Mouse (Mus musculus) liver, postnatal 0 days (tissue): ENCODE results near the gene Ccdc158. TPM values are rescaled to one million over a fixed set of nuclear protein-coding genes. Genes with fewer than 3 reads are reported as not detected.

Experiments
- ATAC-seq: fragments of 200-750 bp; cut with Nextera tagmentation; 2 replicates; pipeline ENCODE4 v1.8.0; 2017; ENCODE audit warnings: mild to moderate bottlenecking, moderate library complexity
- DNase-seq: peaks from one replicate; pipeline ENCODE4 v3.0.0-alpha.2; 2016
- H3K27ac ChIP-seq: fragments of 300-500 bp; sonication (generic); 2 replicates; pipeline ENCODE4 v1.5.1; 2014; ENCODE audit warnings: antibody characterized with exemption, moderate library complexity, mild to moderate bottlenecking, low read depth
- H3K27me3 ChIP-seq: fragments of 300-500 bp; sonication (generic); 2 replicates; pipeline ENCODE4 v1.6.1; 2014; ENCODE audit warnings: low read length, control low read depth, mixed read lengths; ENCODE audit not compliant: insufficient read depth
- H3K36me3 ChIP-seq: fragments of 300-500 bp; sonication (generic); replicated peaks from 2 replicates; pipeline ENCODE4 v1.6.1; 2014; ENCODE audit warnings: mild to moderate bottlenecking, control low read depth, low read length, moderate library complexity, mixed read lengths; ENCODE audit not compliant: insufficient read depth
- H3K4me1 ChIP-seq: fragments of 300-500 bp; sonication (generic); 2 replicates; pipeline ENCODE4 v1.6.1; 2014; ENCODE audit warnings: antibody characterized with exemption, mild to moderate bottlenecking, control low read depth; ENCODE audit not compliant: insufficient read depth
- H3K4me2 ChIP-seq: fragments of 300-500 bp; sonication (generic); 2 replicates; pipeline ENCODE4 v1.6.1; 2014; ENCODE audit warnings: low read depth, mild to moderate bottlenecking, low read length, moderate library complexity, mixed read lengths
- H3K4me3 ChIP-seq: fragments of 300-500 bp; sonication (generic); 2 replicates; pipeline ENCODE4 v1.5.1; 2014; ENCODE audit warnings: low read depth, low read length
- H3K9ac ChIP-seq: fragments of 300-500 bp; sonication (generic); replicated peaks from 2 replicates; pipeline ENCODE4 v1.6.1; 2014; ENCODE audit warnings: mild to moderate bottlenecking, moderate library complexity
- H3K9me3 ChIP-seq: fragments of 300-500 bp; sonication (generic); 2 replicates; pipeline ENCODE4 v1.6.1; 2016; ENCODE audit warnings: mild to moderate bottlenecking, control low read depth, low read length, mixed read lengths
- CTCF ChIP-seq: sonication (generic); IDR thresholded peaks from 2 replicates; pipeline ENCODE4 v1.5.1; 2016; ENCODE audit warnings: antibody characterized with exemption, low read depth
- EP300 ChIP-seq: IDR thresholded peaks from 2 replicates; pipeline ENCODE4 v1.6.1; 2016; ENCODE audit warnings: antibody characterized with exemption, low read depth, mild to moderate bottlenecking
- WGBS: fragments of 180-500 bp; shearing (Covaris S2); extraction: QIAGEN DNeasy Blood & Tissue Kit; methylation state at CpG from one replicate; pipeline ENCODE4 v1.1.7; 2014; ENCODE audit not compliant: insufficient replicate concordance; 5-methylcytosine and 5-hydroxymethylcytosine counted together
- polyA plus RNA-seq: library from polyadenylated mRNA; unstranded; fragments of >200 nt; fragmentation: Nextera tagmentation; extraction: Ambion mirVana; gene quantifications from 2 replicates; pipeline ENCODE4 v1.2.1, GENCODE M21; 2015

Gene Ccdc158
- polyA plus RNA-seq, 1 experiment from 2014 or later, result 0.23 TPM

DNA sequence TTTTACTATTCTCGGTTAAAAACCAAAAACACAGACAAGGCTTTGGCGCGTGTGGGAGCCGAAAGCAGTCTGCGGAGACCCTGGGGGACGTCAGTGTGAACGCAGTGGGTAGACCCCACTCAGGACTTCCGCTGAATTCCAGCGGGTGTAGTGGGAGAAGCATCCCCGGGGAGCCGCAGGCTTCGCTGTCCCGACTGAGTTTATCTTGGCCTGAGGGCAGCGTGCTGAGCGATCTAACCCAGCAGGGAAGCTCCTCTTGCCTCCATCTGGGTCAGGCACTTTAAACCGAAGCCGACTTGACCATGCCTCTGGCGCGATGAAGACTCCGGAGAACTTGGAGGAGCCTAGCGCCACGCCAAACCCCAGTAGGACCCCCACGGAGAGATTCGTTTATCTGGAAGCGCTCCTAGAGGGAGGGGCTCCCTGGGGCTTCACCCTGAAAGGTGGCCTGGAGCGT lies 8.3 kb upstream of the Ccdc158 start, which contains the start of gene Shroom3:
Gene Shroom3 (plus strand): TSS at position 85 of the 457 bp plus-strand sequence.
- WGBS, result 1% methylated on average over 26 of the region's 26 CpGs
- no peaks in the 10 kb centered on the region; the same call in 1 of the 2 replicates for H3K4me1 ChIP-seq
- H3K27me3 ChIP-seq, result peaks cover 22% of the 10 kb centered on the region
- peak within 1 kb of the TSS; percentile 61 for H3K9ac ChIP-seq
- H3K4me2 ChIP-seq, result peak within 1 kb of the TSS; percentile 79
- peak; percentile 17; the same call in 1 of the 2 replicates for ATAC-seq
- peak within 1 kb of the TSS; percentile 52 for H3K4me3 ChIP-seq
- peak; percentile 37 for DNase-seq
- no peaks in the 10 kb centered on the region for H3K9me3 ChIP-seq
- TF ChIP-seq EP300 (no peak), CTCF (no peak)
- no peaks in the 10 kb centered on the region for H3K36me3 ChIP-seq
- peak within 1 kb of the TSS; percentile 57 for H3K27ac ChIP-seq

DNA sequence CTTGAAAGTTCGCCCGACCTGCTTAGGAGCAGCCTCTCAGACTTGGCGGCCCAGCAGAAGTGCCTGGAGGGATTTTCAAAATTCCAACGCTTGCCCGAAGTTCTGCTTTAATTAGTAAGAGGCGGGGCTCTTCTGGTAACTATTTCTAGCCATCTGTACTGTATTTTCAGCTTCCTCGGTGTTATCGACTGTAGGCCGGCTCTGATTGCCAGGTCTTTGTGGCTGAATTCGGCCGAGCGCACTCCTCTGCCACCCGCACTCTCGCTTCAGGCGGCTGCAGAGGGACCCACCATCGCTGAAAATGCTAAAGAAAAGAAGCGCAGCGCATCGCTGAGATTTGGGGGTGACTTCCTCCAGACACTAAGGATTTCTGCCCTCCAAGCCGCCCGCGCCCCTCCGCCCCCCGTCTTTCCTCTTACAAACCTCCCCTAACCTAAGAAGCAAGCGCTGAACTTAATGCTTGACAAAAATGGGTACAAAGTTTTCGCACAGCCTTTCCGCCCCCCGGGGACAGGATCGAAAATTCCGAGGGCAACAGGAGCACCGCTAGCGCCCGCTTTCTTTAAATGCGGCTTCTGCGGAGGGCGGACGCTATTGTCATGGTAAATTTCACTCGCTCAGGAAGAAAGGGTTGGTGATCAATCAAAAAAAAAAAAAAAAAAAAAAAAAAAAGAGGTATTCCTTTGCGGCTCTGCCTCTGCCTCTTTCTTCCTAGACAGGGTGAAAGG lies 7.7 kb upstream of the Ccdc158 start:
- Histone ChIP-seq H3K36me3 (no peaks in the 10 kb centered on the region), H3K4me3 (peak overlapping the region; percentile 52), H3K9me3 (no peaks in the 10 kb centered on the region), H3K27me3 (peaks cover 22% of the 10 kb centered on the region), H3K27ac (peak overlapping the region; percentile 57; the same call in 1 of the 2 replicates), H3K4me1 (no peaks in the 10 kb centered on the region; the same call in 1 of the 2 replicates), H3K4me2 (peak overlapping the region; percentile 79), H3K9ac (peak overlapping the region; percentile 61)
- ATAC-seq (no peak), DNase-seq (peak; percentile 17)
- TF ChIP-seq CTCF, result no peak
- no peak for TF ChIP-seq EP300
- WGBS, result 4% methylated on average over 39 of the region's 39 CpGs

DNA sequence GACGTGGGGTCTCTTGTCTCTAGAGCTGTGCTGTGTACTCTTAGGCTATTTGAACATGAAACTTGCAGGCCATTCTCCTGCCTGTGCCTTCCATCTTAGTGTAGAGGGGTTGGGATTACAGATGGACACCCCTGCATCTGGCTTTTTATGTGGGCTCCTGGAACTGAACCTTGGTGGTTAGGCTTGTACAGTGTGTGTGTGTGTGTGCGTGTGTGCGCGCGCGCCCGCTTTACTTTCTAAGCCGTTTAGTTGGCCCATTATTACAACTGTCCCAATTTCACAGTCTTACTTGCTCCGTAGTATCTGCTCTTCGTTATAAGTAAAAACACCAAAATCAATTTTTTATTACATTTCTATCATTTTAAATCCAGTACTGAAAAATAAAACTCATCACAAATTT lies 6.8 kb upstream of the Ccdc158 start:
- Histone ChIP-seq H3K27me3 (peaks cover 22% of the 10 kb centered on the region), H3K9ac (no peak overlapping the region), H3K4me1 (no peaks in the 10 kb centered on the region; the same call in 1 of the 2 replicates), H3K36me3 (no peaks in the 10 kb centered on the region), H3K9me3 (no peaks in the 10 kb centered on the region), H3K4me3 (no peak overlapping the region), H3K4me2 (no peak overlapping the region), H3K27ac (no peak overlapping the region)
- 90% methylated on average over 10 of the region's 10 CpGs for WGBS
- TF ChIP-seq EP300, result no peak
- DNase-seq (no peak), ATAC-seq (no peak)

DNA sequence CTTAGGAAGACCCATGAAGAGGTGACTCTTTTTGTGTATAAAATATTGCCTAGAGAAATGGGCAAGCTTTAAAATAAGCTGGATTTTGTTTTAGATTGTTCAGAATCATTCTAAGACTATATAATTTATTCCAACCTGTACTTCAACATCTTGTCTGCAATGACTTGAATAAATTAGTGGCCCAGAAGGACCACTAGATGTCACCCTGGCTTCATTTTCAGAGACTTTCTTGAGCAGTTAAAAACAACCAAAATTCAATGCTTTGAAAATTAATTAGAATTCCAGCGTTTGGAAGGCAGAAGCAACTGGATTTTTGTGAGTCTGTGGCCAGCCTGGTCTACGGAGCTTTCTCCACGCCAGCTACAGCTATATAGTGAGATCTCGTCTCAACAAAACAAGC lies 4.4 kb upstream of the Ccdc158 start:
- ATAC-seq (no peak), DNase-seq (no peak)
- TF ChIP-seq CTCF (peak; percentile 69), EP300 (peak; percentile 23; the same call in 1 of the 2 replicates)
- no peak overlapping the region for H3K4me2 ChIP-seq
- H3K27me3 ChIP-seq, result peaks cover 20% of the 10 kb centered on the region
- H3K9me3 ChIP-seq, result no peaks in the 10 kb centered on the region
- H3K4me3 ChIP-seq, result no peak overlapping the region
- H3K27ac ChIP-seq, result no peak overlapping the region
- H3K9ac ChIP-seq, result no peak overlapping the region
- 28% methylated on average over 4 of the region's 4 CpGs for WGBS
- peaks cover 9% of the 10 kb centered on the region for H3K4me1 ChIP-seq
- H3K36me3 ChIP-seq, result no peaks in the 10 kb centered on the region

DNA sequence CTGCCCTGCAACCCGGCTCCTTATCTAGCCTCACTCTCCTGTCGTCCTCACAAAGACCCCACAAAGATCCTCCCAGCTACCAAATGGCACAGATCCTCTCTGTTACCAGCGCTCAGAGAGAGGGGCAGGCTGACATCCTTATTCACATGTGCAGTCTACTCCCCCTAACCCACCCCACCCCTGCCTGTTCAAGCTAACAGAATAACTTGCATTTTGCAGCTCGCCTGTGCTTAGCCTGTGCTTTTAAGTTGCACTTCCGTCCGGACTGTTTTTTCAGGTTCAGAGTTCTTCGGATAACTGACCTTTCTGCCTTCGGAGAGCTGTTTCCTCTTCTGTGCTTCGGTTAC lies 476 bp upstream of the Ccdc158 start:
- no peak for DNase-seq
- WGBS, result 1% methylated on average over 9 of the region's 9 CpGs
- Histone ChIP-seq H3K4me1 (peaks cover 9% of the 10 kb centered on the region), H3K27ac (no peak overlapping the region), H3K4me3 (peak overlapping the region; percentile 33), H3K4me2 (peak overlapping the region; percentile 74), H3K27me3 (no peaks in the 10 kb centered on the region), H3K9me3 (no peaks in the 10 kb centered on the region), H3K9ac (0 out of 2 replicates have a peak overlapping the region, but pooled peaks have one; percentile 16), H3K36me3 (no peaks in the 10 kb centered on the region)
- ATAC-seq, result no peak; the same call in 1 of the 2 replicates
- TF ChIP-seq EP300 (no peak), CTCF (no peak)

DNA sequence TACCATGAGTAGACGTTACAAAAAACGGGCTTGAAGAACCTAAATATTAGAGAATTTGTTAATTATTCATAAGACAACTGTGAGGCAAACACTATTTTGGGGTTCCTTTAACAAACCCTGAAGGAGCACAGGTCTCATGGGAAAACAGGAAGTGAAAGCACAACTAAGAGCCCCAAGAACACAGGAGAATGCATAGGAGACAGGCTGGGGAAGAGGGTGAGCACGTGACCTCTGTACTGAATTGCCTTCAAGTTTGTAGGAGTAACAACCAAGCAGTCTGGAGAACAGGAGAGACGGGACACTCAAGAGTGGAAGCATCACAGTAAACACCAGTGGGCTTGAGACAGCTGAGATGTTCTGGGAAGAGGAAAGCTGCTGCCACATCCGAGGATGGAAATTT lies 8.2 kb downstream of the Ccdc158 start:
- Histone ChIP-seq H3K27me3 (no peaks in the 10 kb centered on the region), H3K9me3 (no peaks in the 10 kb centered on the region), H3K36me3 (no peaks in the 10 kb centered on the region), H3K9ac (no peak overlapping the region), H3K27ac (no peak overlapping the region), H3K4me2 (no peak overlapping the region), H3K4me3 (no peak overlapping the region), H3K4me1 (no peaks in the 10 kb centered on the region)
- DNase-seq (no peak), ATAC-seq (no peak)
- WGBS, result 53% methylated on average over 5 of the region's 5 CpGs
- TF ChIP-seq CTCF, result no peak
- no peak for TF ChIP-seq EP300
